Mouse (Mus musculus) neutrophil, adult 5-6 weeks (primary cell): ENCODE results near the gene Cdk14. TPM values are rescaled to one million over a fixed set of nuclear protein-coding genes. Genes with fewer than 3 reads are reported as not detected.
A peak's percentile ranks its signal among the peaks of the same experiment; 100 is the strongest.

Source experiments
- ATAC-seq: fragments of 151-379, 151-347 bp; 2 replicates; pipeline ENCODE4 v1.8.0; 2017; ENCODE audit warnings: mild to moderate bottlenecking, moderate TSS enrichment; ENCODE audit not compliant: insufficient number of reproducible peaks, poor library complexity, low FRiP score, severe bottlenecking; ENCODE audit errors: extremely low read depth
- total RNA-seq: library from RNA; stranded (forward); fragments of 200-1000 nt; gene quantifications from 2 replicates; pipeline ENCODE4 v1.2.3, GENCODE M21; 2017

Gene Cdk14
- 7.9 and 9.2 TPM in 2 replicates for total RNA-seq

DNA sequence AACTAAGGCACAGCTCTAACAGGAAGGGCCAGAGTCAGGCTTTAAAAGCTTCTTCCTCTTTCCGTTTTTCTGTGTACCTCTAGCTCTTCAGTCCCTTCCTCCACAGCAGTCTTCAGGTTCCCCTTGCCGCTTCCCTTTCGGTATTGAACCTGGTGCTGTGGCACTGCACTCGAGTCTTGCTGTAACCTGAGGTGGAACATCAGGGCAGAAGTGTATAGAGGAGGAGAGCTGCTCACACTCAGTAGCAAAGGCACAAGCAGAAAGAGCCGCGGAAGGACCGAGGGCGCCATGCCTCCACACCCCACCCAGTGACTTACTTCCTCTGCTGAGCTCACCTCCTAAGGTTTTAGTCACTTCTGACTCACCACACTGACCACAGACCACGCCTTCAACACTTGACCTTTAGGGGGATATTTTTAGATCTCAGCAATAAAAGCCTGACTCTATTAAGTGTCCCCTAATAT is at the start of gene Cdk14:
Gene Cdk14 (minus strand): TSS at position 321 of the 464 bp plus-strand sequence.
- ATAC-seq = peak; percentile 93

DNA sequence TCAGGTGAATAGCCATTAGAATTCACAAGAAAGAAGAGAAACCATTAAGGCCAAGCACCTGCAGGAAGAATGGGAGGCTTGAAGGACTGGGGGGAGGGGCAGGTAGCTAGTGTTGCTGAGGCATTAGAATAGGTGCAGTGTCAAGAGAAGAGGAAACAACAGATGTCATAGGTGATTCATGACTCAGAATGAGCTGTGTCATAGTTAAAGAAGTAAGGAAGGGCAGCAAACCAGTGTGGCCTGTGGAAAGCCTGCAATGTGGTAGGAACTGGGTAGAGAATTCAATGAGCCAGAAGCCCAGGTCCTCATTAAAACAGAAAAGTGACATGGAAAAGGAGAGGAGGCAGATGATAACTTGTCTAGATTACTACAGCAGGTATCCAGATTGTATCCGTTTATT is 45.1 kb upstream of the Cdk14 start:
- ATAC-seq = 0 out of 2 replicates have a peak, but pooled peaks have one; percentile 16

DNA sequence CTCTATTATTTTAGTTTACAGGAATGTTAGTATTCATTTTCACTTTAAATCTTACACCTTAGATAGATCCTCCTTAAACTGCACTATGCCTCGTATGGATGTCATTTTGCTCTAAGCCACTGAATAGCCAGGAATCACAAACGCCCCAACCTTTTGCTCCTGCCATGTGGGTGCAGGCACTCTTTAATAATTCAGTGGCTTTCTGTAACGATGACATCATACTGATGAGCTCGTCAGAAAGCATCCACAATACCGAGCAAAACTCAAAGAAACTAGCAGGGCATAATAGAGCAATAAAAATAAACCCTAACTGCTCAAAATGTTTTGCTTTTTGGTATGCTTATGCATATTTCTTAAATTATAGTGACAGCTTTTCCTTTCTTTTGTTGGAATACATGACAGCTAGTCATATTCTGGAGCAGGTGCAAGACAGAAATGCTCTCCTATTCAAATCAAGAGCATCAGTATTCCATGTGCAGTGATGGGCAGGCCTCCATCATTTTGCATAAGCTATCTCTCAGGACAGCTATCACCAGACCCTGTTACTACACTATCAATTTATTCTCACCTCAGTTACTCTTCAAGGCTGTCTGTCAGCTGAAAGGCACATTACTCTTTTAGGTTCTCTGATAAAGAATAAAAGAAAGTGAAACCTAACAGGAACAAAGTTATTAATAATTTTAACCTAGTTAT is 11.8 kb upstream of the Cdk14 start:
- no peak for ATAC-seq

DNA sequence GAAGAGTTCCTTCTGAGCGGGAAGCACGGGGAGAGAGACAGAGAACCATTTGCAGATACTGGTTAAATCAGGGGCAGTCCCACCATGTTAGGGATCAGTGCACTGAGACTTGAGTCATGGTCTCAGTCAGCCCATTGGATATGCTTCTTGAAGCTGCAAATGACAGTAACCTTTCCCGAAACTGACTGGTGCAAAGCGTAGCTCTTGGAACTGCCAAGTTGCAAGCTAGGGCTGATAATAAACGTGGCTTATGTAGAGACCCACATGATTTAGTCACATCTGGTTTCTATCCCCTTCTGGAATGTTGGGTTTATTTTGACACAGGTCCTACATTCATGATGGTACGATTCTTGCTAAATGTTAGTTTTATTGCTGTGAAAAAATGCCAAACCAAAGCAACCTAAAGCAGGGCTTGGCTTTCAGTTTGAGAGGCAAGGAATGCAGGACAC is 3.6 kb upstream of the Cdk14 start:
- no peak for ATAC-seq

DNA sequence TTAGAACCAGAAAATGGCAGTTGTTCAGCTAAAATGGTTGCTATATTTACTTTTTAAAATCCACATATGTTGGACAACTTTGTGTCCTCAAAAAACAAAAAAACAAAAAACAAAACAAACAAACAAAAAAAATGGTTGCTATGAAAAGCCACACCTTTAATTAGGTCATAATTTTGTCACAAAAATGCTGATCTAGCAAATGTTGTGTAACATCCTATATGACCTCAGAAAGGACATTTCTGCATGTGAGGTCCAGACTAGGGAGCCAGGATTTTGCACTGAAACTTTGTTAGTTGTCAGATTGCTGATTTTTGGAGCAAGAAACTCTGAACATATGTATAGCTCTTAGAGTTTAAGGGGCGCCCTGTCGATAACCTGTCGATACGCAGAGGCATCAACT is 3.0 kb upstream of the Cdk14 start:
- ATAC-seq = no peak

DNA sequence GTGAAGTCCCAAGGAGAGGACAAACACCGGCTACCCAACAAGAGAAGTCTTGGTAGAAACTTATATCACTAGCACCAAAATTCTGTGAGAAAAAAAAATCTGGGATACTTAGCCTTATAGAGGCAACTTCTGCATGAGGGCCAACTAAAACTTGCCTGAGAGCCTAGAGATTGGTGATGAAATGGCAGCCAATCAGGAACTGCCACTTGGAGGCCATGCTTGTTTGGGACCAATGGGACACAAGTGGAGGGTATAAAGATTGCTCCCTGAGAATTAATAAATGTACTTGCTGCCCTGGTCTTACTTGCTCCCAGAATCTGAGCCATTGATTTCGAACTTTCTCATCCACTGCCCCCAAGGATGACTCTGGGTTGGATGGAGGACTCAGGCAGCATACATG is 1.3 kb upstream of the Cdk14 start:
- ATAC-seq = no peak

DNA sequence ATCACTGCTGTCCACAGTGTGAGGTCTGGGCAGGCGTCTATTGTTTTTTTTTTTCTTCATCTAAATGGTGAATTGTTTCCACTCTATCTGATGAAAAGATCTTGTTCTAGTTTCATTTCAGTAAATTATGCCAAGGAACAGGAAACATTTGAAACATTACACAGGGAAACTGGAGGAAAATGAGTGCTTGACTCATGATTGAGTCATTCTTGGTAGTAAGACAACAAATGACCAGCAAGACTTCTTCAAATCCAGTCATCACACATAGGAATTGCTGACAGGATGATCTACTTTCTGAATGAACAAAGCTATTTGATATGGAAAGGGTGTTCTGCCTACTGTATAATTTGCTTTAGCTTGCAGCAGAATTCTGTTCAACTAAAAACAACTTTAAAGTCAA is 859 bp downstream of the Cdk14 start:
- ATAC-seq = no peak

DNA sequence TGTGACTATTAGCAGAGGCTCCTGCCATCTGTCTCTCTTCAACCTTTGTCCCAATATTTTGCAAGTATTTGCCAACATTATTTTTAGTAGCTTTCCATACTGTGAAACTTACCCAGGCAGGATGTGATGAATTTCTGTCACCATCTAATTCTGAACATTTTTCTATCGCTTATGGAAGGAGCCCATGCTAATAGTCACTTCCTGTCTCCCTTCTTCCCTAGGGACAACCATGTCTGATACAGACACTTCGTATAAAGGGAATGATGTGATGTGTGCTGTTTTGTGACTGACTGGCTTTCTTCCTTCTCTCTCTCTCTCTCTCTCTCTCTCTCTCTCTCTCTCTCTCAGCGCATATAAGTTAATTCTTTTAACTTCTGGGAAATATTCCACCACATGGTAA is 5.3 kb downstream of the Cdk14 start:
- ATAC-seq = no peak

DNA sequence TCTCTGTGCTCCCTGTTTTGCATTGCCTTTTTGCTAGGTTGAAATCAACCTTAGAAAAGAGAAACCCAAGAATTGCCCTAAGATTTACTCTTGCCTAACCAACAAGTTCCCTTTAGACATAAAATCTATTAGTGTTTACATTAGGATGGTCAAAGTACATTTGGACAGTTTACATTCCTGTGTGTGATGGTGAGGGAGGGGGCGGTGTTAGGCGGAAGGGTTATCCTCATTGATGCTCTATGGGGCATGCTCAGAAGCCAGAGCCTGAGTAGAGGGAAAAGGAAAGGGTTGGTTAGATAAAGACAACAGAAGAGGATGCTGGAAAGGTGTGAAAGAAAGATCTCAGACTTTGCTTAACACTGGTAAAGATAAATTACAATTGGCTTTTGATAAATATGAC is 8.2 kb downstream of the Cdk14 start:
- ATAC-seq = no peak

DNA sequence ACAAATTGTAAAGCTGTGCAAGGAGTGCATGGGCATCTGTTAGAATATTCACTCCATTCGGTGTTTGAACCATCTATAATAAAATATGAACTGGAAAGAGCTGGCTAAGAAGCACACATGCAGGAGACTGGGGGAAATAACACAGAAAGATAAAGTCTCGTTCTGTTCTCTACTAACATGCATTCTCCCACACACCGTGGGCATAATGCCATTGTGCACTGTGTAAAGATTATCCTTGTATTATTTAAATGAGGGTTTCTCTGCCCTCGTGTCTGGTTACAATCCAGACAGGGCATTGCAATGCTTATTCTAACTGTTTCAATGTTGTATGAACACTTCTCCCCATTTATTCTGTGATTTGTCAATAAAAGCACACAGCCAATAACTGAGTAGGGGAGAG is 18.1 kb downstream of the Cdk14 start:
- no peak for ATAC-seq

DNA sequence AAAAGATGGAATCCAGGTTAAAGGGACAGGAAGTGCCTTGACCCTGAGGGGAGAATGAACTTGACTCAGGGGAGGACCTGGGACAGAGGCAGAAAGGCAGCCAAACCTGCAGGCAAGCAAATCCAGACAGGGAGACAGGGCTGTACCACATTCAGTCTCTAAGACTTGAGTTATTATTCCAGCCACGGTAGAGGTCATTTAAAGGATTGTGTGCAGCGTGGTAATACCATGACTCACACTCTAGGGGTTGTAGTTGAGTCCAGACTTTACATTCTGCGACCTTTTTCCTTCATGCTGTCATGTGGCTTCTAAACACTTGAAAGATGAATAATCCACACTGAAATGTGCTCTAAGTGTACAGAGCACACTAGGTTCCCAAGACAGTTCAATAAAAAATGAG is 27.3 kb downstream of the Cdk14 start:
- no peak for ATAC-seq

DNA sequence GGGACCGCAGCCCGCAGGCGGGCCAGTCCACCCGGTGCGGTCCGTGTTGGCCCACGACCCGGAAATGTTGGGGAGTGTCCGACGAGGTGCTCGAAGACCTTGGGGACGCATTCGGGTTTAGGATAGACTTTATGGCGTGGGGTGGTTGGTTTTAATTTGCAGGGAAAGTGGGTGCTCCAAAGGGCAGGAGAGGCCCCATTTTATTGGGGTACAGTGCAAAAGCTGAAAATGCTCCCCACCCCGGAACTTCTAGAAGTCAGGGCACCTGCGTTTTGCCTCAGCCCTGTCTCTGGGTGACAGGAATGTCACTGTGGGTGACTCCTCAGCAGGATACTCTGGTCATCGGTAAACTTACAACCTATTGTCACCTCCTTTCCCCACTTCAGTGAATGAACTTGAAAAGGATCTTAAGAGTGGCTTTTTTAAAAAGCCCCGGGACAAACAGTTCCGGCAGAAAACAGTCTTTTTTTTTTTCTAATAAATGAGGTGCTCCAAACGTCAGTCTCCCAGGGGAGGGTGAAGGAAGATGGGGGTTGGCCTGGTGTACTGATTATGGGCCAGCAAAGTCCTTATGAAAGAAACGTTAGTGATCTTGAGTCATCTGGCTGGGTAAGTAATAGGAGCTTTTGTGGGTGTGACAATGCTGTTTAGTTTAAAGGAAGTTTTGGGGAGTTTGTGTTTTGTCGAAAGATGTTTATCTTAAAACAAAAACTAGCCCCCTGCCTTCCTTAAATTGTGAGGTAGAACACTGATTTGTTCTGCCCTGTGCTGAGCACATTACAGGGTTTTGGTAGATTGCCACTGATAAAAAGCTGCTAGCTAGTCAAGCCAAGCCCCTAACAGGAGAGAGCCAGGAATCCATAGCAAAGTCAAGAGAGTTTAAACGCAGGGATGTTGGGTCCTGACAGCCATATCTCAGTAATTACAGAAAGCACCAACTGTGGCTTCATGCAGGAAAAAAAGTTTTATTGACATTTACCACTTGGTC is 39.1 kb downstream of the Cdk14 start:
- no peak for ATAC-seq

DNA sequence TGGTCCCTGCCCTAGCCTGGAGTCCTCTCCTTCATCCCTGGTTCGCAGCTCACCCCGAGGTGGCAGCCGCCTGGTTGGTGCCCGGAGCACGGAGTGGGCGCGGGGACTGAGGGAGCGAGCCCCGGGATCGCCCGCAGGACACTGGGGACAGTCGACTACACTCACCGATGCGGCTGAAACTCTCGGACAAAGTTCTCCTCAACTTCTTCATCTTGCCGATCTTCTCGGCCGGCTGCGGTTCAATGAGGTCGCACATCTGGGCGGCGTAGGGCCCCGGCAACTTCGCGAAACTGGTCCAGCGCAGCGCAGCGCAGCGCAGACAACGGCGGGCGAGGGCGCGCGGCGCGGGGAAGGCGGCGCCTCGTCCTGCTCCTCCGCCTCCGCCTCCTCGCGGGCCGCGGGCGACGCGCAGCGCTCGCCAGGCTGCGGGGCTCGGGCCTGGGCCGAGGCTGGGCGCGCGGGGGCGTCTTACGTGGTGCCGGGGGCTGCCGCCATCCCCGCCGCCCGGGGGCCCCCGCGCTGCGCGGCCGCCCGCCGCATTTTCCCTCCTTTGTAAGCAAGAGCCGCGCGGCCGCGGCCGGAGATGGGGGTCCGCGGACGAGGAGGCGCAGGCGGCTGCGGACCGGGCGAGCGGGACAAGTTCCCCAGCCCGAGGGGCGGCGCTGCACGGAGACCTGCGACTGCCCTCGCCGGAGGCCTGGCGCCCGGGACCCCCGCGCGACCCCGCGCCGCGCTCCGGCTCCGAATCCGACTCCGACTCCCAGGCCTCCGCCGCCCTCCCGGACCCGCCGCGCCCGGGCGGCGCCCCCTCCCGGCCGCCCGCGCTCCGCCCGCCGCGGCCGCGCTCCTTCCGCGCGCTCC is 40.0 kb downstream of the Cdk14 start:
- ATAC-seq = peak; percentile 49

DNA sequence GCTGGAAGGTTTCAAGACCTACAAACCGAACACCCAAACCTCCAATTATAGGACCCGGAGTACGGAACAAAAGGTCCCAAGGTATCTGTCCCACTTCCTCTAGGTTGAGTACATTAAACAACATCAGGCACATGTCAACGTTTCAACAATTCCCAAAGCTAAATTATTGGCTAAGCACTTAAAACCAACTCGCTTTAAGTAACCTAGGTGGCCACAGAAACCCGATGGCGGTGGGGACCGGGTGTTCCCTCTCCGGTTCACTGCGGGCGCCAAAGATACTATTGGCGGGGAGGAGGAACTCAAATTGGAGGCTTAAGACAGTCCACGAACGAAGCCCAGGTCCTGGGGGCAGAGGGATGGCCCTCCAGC is 40.6 kb downstream of the Cdk14 start:
- peak; percentile 15 for ATAC-seq

DNA sequence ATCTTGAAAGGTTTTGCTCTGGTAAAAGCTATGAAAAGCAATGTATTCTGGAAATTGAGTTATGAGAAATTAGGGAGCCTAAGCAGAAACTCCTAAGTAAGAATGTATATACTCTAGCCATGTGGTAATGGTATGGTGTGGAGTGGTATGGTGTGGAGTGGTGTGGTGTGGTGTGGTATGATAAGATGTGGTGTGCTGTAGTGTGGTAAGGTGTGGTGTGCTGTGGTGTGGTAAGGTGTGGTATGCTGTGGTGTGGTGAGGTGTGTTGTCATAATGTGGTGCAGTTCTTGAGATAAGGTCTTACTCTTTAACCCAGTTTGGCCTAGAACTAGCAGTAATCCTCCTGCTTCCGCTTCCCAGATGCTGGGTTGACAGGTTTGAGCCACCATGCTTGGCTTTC is 45.7 kb downstream of the Cdk14 start:
- no peak for ATAC-seq

DNA sequence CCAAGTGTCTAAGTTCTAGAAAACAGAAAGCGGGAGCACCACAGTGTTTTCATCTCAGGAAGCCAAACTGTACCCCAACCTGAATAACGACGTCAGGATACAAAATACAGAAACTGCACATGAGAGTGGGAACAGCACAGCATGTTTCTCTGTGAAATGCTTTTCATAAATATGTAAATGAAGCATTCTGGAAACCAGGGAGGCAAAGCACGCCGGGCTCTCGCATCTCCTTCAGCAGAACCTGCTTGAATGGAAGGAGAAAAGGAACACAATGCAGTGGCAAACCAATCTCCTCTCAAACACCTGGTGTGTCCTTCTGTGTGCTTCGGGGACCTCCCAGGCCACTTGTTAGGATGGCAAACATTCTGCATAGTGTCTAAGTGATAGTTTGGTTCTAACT is 46.6 kb downstream of the Cdk14 start:
- no peak for ATAC-seq

DNA sequence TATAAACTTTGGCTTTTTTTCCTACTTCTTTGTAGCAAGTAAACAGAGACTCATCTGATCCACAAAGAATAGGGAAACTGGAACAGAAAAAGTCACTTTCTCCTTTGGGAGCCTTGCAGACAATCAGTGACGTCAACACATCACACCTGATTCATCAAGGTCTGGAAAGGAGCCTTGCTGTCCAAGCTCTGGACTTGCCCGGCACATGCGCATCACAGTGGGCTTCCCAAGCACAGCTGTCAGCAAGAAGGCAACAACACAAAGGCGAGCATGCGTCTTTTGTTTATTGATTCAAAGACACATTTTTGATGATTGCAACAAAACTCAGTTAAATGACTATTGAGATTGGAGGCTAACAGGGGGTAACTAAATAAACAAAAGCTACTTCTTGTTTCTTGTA is 47.2 kb downstream of the Cdk14 start:
- ATAC-seq = no peak

DNA sequence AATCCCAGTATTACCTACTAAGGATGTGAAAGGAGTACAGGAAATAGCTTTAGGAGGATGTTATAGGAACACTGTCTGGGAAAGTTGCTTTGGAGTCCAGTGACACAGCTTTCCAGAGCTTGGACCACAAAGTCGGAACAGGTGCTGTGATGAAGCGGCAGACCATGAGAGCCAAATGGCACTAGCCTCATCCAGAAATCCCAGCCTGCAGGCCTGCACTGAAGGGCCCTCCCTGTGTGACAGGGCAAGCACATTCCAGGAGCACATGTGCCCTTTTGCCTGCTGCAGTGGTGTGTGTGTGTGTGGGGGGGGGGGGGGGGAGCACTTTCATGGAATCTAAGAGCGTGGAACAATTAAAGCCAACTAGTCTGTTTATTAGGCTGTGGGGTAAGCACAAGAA is 47.8 kb downstream of the Cdk14 start:
- no peak for ATAC-seq
